Mouse (Mus musculus) liver, embryonic 14.5 days (tissue): ENCODE measurements at regions not wholly inside any gene's neighbourhood (a gene's known extent, or its start where the extent isn't known, plus 50 kb on each side); places are given as distances from the start of the nearest gene placed in this dataset.

Experiments used
- CTCF ChIP-seq: IDR thresholded peaks from 2 replicates; pipeline ENCODE4 v1.5.1; 2016; ENCODE audit warnings: antibody characterized with exemption, low read depth, control low read depth
- EP300 ChIP-seq: IDR thresholded peaks from 2 replicates; pipeline ENCODE4 v1.6.1; 2016; ENCODE audit warnings: antibody characterized with exemption, low read depth

DNA sequence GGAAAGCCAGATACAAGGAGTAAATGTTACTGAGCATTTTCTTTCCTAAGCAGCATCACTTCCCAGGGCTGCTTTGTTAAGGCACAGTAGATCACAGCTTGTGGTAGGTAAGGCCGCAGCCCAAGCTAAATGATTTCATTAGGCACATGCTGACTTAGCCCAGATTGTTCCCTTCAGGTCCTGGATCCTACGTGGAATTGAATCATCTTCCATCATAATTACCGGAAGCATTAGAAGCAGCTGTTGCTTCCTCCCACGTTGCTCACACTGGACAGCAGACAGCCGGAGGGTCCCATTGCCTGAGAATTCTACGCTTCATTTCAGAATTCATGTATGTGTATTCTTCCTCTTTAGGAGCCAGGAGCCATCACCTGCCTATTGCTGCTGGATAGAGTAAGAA, 458.6 kb upstream of the Rag2 start:
- TF ChIP-seq CTCF (no peak), EP300 (no peak)
